Mouse (Mus musculus) liver, adult 2 months (tissue): ENCODE measurements at regions not wholly inside any gene's neighbourhood (a gene's known extent, or its start where the extent isn't known, plus 50 kb on each side); places are given as distances from the start of the nearest gene placed in this dataset.

ENCODE experiments used
- CTCF ChIP-seq: fragments of 200-500 bp; IDR thresholded peaks from 2 replicates; pipeline ENCODE4 v1.5.1; 2011; ENCODE audit warnings: low read depth, low read length, control low read depth
- POLR2A ChIP-seq: fragments of 200-500 bp; IDR thresholded peaks from 2 replicates; pipeline ENCODE4 v1.6.1; 2011; ENCODE audit warnings: low read length, control low read depth; ENCODE audit not compliant: insufficient read depth; ENCODE audit errors: extremely low read depth

DNA sequence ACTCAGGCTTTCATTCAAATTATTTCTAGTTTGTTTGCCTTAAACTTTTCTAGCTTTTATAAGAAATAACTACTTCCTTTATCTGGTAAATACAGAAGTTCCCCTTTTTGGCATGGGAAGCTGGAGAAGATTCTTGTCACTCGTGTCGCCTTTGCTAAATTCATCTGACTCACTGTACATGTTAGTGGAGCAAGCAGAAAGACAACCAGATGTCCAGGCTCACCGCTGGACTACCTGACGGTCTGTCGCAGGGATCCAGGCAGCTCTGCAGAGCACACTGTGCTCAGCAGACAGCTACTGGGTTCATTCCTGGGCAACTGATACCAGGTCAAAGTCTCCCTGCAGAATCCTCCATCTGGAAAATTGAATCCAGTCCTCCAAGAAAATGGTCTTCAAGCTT, 85.0 kb upstream of the Mtap start:
- no peak for TF ChIP-seq POLR2A
- no peak for TF ChIP-seq CTCF
